Mouse (Mus musculus) gonadal fat pad, adult 2 months (tissue): ENCODE results near the gene Otulin. TPM values are rescaled to one million over a fixed set of nuclear protein-coding genes. Genes with fewer than 3 reads are reported as not detected.
A peak's percentile ranks its signal among the peaks of the same experiment; 100 is the strongest.

Experiments
- DNase-seq: peaks from one replicate; pipeline ENCODE4 v3.0.0-alpha.2; 2012; ENCODE audit warnings: low read depth
- polyA plus RNA-seq: library from polyadenylated mRNA; depleted of rRNA; stranded (reverse); fragments of >200 nt; gene quantifications from 2 replicates; pipeline ENCODE4 v1.2.3, GENCODE M21; 2012; rRNA removed

Otulin gene
- polyA plus RNA-seq, 1 experiment: 38.7 TPM

DNA sequence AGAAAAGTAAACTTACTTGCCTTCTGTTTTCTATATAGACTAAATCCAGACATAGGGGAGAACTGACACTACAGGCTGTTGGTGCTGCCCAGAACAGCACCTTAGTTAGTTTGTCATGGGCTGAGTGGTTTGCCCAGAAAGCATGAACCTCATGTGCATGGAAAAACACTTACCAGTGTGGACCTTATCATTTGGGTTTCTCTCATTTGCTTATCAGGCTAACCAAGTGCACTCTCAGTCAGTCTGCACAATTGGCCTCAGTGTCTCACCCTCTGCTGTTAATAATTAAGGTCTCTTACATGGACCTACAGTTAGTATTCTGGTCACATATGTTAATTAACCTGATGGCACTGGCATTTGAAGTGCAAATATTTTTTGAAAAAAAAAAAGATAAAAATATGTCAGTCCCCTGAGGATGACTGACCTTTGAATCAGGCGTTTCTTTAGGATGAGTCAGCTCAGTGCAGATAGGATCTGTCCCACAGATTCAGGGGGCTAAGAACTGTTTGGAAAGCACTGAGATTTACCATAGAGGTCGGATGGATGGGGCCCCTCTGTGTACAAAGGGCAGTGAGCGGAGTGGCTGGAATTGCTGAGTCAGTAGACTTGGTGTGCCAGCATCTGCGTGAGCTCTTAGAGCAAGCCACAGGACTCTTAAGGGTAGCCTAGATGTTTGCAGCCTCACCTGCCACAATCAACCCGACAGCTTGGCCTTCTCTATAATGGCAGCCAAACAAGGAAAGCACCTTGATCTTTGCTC lies 124.2 kb downstream of the Otulin start:
- DNase-seq: no peak

- DNase-seq: no peak
These were observed 126.4 kb downstream of the Otulin start for GRCm38 (mm10) chr15:27503801-27504730.

DNA sequence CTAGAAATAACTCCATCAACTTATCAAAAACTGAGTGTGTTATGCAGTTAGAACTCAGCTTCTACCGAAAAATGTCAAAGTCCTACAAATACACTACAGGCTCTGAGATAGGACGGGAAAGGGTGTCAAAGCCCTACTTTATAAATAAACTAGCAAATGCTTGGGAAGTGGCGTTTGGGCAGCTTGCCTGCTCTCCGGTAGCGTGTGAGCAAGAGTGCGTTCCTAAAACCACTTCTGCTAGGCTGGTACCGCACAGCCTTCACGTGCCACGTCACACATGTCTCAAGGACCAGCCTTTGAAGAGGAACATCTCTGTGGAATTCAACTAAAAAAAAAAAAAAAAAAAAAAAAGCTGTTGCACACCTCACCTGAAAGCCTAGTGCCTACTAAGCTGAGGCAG lies 127.3 kb downstream of the Otulin start:
- DNase-seq: no peak

GRCm38 (mm10) chr15:27502338-27502737 lies 128.2 kb downstream of the Otulin start:
- DNase-seq: no peak

GRCm38 (mm10) chr15:27500390-27500789 lies 130.1 kb downstream of the Otulin start:
- DNase-seq: no peak

- peak; percentile 59 for DNase-seq
These were observed 132.4 kb downstream of the Otulin start for GRCm38 (mm10) chr15:27498078-27498477.

DNA sequence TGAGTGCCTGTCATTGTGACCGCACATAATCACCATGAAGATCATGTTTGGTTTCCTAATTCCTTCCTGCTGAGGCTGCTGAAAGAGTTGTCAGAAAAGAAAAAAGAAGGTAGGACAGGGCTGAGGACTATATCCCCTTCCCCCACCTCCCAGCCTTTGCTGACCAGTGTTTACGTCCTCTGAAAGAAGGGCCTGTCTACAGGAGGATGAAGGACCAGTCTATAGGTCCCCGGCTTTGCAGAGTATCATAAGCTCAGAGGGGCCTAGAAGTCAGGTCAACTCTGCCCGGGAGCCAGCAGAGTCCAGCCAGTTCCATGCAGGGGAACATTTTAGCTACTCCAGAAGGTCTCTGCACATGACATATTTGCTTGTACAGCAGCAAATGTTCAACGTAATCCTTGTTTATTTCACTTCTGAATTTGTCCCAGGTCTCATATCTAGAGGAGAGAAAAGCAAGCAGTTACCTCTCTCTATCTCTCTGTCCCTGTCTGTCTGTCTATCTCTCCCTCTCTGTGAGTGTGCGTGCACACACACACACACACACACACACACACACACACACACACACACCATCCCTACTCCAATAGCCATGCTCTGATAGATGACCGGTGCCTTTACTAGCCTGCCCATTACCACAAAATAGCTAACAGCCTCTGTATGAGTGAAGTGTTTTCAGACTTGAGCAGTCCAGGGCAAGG lies 133.0 kb downstream of the Otulin start:
- no peak for DNase-seq

DNA sequence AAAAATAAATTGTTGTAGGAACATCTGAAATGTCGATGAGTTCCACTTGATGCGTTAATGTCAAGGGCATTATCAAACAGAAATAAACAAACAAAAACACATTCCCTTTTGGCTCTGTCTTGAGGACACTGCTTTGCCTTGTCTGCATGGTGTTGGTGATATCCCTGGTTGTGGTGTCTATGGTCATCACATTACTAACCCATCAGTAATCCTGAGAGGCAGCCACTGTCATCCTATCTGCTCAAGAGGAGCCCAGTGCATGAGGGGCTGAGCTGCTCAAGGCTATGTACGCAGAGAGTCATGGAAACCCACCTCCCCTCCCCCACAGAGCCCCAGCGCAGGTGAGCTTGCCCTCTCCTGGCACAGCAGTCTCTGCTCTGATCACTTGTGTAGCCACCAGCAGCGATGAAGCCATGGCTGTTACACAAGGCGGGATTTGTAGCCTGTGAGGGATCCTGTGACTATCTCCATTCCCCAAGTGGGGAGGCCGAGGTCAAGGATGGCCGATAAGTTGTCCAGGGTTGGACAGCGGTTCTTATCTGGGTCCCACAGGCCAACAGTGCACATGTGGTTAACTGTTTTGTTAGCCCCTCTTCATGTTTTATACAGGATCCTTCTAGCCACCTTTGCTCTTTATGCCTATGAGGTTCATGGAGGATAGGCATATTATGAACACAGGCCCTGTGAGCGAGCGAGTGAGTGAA lies 133.7 kb downstream of the Otulin start:
- no peak for DNase-seq

GRCm38 (mm10) chr15:27495981-27496401 lies 134.5 kb downstream of the Otulin start:
- no peak for DNase-seq

- DNase-seq: no peak
These were observed 137.0 kb downstream of the Otulin start for GRCm38 (mm10) chr15:27493516-27493915.

GRCm38 (mm10) chr15:27492734-27493133 lies 137.8 kb downstream of the Otulin start:
- no peak for DNase-seq

Other genes starting within 250 kb of the Otulin start
- gene Ank, start 164.0 kb downstream of the Otulin start, polyA plus RNA-seq: 37.1 and 57.5 TPM in 2 replicates
- gene Otulinl, start 50.9 kb upstream of the Otulin start, polyA plus RNA-seq: 7.3 and 9.0 TPM in 2 replicates